Mouse (Mus musculus) v-Abl transformed pro-B cells (cell line): ENCODE results near the gene Tcl1b1.
"Not testable (repeated sequence)": the region's sequence is repeated elsewhere in the genome, so short reads cannot be mapped to it uniquely, and the experiment has no call there.

Experiments
- in situ Hi-C, 2 experiments: fragments of 400-800 bp; cut with MboI; formaldehyde crosslinking; loops; one replicate each; pipeline ENCODE4 v1.15.1; 2025; ENCODE audit not compliant: unreplicated experiment in 2 of 2

The Tcl1b1 gene

DNA sequence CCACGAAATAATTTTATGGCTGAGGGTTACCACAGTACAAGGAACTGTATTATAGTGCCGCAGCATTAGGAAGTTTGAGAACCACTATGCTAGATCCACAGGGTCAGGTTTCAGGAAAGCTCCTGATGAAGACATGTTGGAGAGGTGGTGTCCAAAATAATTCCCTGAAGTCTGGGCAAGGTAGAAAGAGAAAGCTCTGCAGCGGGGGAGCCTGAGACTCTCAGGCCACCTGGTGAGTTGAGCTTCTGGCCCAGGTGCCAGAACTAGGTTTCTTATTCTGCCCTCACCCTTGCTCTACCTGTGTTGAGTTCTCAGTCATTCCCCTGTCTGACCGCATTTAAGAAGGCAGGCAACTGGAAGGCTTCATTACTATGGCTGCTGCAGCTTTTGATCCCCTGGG lies at the start of gene Tcl1b1:
TSS of gene Tcl1b1 (plus strand) at position 301 of the 400 bp plus-strand sequence.
- in situ Hi-C loops, result no loop called here

GRCm38 (mm10) chr12:105109812-105110211 lies 49.7 kb upstream of the Tcl1b1 start:
- in situ Hi-C loops, result loop anchor here in 1 of 2 experiments (10.0 kb wide), 1 partner anchor 55 kb away; no protein-coding TSS in a partner anchor

DNA sequence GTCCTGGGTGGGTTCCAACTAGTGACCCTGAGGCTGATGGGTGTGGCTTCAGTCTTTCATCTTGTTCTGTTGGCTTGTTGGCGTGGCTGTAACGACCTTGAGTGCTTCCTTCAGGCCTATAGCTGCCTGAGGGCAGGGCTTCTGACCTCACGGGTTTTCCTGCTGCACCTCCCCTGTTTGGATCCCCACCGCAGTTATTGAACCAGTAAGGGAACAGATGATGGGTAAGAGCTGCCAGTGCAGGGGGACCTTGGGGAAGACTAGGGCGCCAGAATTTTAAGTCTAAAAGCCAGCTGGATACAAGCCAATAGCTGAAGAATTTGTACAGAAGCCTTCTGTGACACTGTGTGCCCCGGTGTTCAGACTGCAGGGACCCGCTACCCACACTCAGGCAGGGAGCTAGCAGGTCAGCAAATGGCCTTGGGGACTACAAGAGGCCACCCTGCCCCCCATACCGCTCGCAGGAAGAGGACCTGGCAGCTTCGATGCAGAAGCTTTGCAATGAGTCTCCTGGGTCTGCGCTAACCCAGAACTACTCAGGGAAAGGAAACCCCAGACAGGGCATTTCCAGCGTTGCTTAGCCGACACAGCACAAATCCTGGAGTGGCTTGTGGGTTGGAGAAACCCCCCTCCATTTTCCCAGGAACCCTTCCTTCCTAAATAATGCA lies 47.0 kb upstream of the Tcl1b1 start:
- in situ Hi-C loops, result no loop called here

GRCm38 (mm10) chr12:105116648-105117047 lies 42.8 kb upstream of the Tcl1b1 start:
- in situ Hi-C loops, result no loop called here

DNA sequence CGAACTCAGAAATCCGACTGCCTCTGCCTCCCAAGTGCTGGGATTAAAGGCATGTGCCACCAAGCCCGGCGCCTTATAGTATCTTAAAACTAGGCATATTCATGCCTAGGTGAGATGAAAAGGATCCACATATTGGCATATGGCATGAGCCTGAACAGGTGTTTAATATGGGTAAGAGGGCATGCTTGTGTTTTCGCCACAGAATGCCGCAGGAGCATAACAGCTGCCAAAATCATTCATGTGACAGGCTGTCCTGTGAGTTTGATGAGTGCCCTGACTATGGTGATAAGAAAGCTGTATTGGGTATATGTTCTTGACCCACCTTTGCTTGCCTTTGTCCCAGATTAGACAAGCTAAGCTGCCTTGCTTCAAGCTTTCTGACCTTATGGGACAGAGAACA lies 34.1 kb upstream of the Tcl1b1 start:
- in situ Hi-C loops, result loop anchor here in 1 of 2 experiments (25.0 kb wide), 1 partner anchor 663 kb away; the partner anchor contains the start of gene Gsc

DNA sequence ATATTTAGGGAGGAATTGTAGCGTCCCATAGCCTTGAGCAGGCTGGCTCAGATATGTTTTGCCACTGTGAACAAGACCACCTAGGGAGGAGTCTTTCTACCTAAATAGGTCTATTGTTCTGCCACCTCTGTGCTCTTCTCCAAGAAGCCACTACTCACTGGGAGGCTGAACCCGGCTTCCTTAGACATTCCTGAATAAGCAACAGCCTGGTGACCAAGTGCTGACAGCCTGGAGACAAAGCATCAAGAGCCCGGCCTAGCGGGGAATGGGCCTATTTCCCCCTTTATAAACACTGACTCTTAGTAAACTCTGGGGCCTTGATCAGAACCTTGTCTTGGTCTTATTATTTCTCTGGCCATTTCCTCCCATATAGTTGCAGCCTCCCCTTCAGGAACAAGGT lies 33.0 kb upstream of the Tcl1b1 start:
- in situ Hi-C loops, result loop anchor here in 1 of 2 experiments (25.0 kb wide), 1 partner anchor 664 kb away; the partner anchor contains the start of gene Gsc

DNA sequence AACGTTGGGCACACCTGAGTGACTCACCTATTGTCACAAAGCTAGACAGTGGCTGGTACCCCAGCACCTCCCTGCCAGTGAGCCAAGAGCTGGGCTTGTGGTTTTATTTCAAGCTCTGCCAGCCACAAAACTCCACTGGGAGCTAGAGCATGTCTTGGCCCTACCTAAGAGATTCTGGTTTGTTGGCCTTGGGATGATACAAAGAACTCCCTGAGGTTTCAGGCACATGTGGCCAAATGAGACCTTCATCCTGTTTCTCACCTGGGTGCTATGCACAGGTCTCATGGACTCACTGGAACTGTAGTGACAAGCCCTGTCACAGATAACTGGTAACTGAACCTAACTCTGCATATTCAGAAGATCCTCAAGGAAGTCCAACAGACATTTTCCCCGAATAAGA lies 31.9 kb upstream of the Tcl1b1 start:
- in situ Hi-C loops, result loop anchor here in 1 of 2 experiments (25.0 kb wide), 1 partner anchor 665 kb away; the partner anchor contains the start of gene Gsc

DNA sequence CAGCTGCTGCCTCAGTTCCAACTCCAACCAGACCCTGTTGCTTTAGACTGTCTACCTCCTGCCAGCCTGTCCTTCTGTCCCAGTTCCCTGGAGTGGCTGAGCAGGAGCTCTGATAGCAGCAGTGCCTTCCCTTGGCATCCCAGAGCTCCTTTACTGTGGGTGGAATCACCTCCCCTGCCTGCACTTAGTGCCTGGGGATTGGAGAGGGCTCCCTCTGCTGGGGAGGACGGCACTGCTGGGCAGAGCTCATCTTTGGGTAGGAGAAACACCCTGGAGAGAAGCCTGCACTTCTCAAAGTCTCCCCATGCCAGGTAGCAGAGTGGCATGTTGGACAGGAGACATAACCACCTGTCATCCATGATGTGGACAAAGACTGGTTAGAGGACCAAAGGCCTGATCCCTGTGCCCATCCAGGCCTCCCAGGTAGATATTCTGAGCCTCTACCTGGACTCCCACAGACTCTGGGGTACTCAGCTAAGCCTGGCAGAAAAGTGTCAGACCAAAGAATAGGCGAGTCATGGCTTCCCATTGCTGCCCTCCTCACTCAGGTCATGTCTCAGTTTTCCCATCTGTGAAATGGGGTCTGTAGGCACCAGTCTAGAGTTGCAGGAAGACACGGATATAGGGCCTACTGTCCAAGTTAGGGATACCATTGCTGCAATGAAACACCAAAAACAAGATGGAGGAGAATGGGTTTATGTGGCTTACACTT lies 29.8 kb upstream of the Tcl1b1 start:
- in situ Hi-C loops, result loop anchor here in 1 of 2 experiments (25.0 kb wide), 1 partner anchor 667 kb away; the partner anchor contains the start of gene Gsc

- in situ Hi-C loops, result loop anchor here in 1 of 2 experiments (25.0 kb wide), 1 partner anchor 672 kb away; the partner anchor contains the start of gene Gsc
Measured at GRCm38 (mm10) chr12:105134167-105134566, 25.3 kb upstream of the Tcl1b1 start.

GRCm38 (mm10) chr12:105134826-105135225 lies 24.7 kb upstream of the Tcl1b1 start:
- in situ Hi-C loops, result loop anchor here in 1 of 2 experiments (25.0 kb wide), 1 partner anchor 673 kb away; the partner anchor contains the start of gene Gsc

DNA sequence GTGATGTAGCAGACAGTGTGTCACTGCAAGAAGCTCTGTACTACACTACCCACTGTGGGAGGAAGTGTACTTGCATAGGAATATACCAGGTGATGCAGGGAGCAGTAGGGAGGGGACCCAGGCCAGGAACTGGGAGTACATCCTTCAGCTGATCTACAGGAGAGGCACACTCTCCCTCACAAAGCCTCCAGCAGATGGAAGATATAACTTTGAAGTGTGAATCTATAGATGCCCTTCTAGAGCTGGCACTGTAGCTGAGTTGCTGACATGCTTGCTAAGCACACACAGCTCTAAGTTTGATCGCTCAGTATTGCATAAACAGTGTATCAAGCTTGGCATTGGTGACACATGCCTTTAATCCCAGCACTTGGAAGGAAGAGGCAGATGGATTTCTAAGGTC lies 21.8 kb upstream of the Tcl1b1 start:
- in situ Hi-C loops, result loop anchor here in 1 of 2 experiments (25.0 kb wide), 1 partner anchor 675 kb away; the partner anchor contains the start of gene Gsc

DNA sequence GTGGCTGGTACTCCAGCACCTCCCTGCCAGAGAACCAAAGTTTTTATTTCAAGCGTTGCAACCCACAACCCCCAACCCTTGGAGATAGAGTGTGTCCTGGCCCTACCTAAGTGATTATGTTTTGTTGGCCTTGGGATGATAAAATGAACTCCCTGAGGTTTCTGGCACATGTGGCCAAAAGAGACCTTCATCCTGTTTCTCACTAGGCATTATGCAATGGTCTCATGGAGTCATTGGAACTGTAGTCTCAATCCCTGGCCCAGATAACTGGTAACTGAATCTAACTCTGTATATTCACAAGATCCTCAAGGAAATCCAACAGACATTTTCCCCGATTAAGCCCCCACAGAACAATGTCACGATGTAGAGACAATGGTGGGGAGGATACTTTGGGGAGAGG lies 16.4 kb upstream of the Tcl1b1 start:
- in situ Hi-C loops, result loop anchor here in 1 of 2 experiments (25.0 kb wide), 1 partner anchor 681 kb away; the partner anchor contains the start of gene Gsc

GRCm38 (mm10) chr12:105144928-105145327 lies 14.6 kb upstream of the Tcl1b1 start:
- in situ Hi-C loops, result loop anchor here in 1 of 2 experiments (25.0 kb wide), 1 partner anchor 683 kb away; the partner anchor contains the start of gene Gsc

- in situ Hi-C loops, result loop anchor here in 1 of 2 experiments (25.0 kb wide), 1 partner anchor 683 kb away; the partner anchor contains the start of gene Gsc
Measured at GRCm38 (mm10) chr12:105145714-105146113, 13.8 kb upstream of the Tcl1b1 start, which contains the start of gene Tcl1b2. Tcl1b2 (plus strand) TSS chr12:105146014.

DNA sequence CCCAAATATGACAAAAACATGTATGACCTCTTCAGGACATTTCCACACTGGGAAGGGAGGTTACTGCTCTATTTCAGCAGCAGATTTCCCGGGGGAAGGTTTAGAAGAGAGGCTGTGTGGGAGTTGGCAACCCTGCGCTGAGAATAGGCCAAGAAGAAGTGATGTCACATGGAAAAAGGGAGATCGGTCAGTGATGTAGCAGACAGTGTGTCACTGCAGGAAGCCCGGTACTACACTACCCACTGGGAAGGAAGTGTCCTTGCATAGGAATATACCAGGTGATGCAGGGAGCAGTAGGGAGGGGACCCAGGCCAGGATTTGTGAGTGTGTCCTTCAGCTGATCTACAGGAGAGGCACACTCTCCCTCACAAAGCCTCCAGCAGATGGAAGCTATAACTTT lies 4.2 kb upstream of the Tcl1b1 start:
- in situ Hi-C loops, result not testable (repeated sequence)

- in situ Hi-C loops, result no loop called here
Measured at GRCm38 (mm10) chr12:105158842-105159241, 648 bp upstream of the Tcl1b1 start.

GRCm38 (mm10) chr12:105166734-105167133 lies 7.2 kb downstream of the Tcl1b1 start:
- in situ Hi-C loops, result no loop called here

GRCm38 (mm10) chr12:105173366-105173765 lies 13.9 kb downstream of the Tcl1b1 start:
- in situ Hi-C loops, result no loop called here

DNA sequence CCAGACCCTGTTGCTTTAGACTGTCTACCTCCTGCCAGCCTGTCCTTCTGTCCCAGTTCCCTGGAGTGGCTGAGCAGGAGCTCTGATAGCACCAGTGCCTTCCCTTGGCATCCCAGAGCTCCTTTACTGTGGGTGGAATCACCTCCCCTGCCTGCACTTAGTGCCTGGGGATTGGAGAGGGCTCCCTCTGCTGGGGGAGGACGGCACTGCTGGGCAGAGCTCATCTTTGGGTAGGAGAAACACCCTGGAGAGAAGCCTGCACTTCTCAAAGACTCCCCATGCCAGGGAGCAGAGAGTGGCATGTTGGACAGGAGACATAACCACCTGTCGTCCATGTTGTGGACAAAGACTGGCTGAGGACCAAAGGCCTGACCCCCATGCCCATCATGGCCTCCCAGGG lies 14.8 kb downstream of the Tcl1b1 start:
- in situ Hi-C loops, result not testable (repeated sequence)

- in situ Hi-C loops, result not testable (repeated sequence)
Measured at GRCm38 (mm10) chr12:105176044-105176443, 16.6 kb downstream of the Tcl1b1 start, which contains the start of gene Tcl1b5. Tcl1b5 (plus strand) TSS chr12:105176344.
